Mouse (Mus musculus) stomach, embryonic 15.5 days (tissue): ENCODE measurements around the gene Zbtb46. TPM values are rescaled to one million over a fixed set of nuclear protein-coding genes. Genes with fewer than 3 reads are reported as not detected.

Experiments used
- ATAC-seq: fragments of 200-750 bp; cut with Nextera tagmentation; 2 replicates; pipeline ENCODE4 v1.8.0; 2017; ENCODE audit warnings: low read depth, moderate number of reproducible peaks, moderate TSS enrichment; ENCODE audit not compliant: insufficient read depth, low FRiP score
- H3K27ac ChIP-seq: fragments of 300-500 bp; sonication (generic); 2 replicates; pipeline ENCODE4 v1.5.1; 2015; ENCODE audit warnings: mild to moderate bottlenecking, inconsistent platforms
- H3K27me3 ChIP-seq: fragments of 300-500 bp; sonication (generic); replicated peaks from 2 replicates; pipeline ENCODE4 v1.6.1; 2015; ENCODE audit warnings: inconsistent platforms
- H3K36me3 ChIP-seq: fragments of 300-500 bp; sonication (generic); 2 replicates; pipeline ENCODE4 v1.6.1; 2015; ENCODE audit warnings: inconsistent platforms
- H3K4me1 ChIP-seq: fragments of 300-500 bp; sonication (generic); 2 replicates; pipeline ENCODE4 v1.6.1; 2015; ENCODE audit warnings: inconsistent platforms
- H3K4me2 ChIP-seq: fragments of 300-500 bp; sonication (generic); 2 replicates; pipeline ENCODE4 v1.6.1; 2015; ENCODE audit warnings: mild to moderate bottlenecking, inconsistent platforms
- H3K4me3 ChIP-seq: fragments of 300-500 bp; sonication (generic); replicated peaks from 2 replicates; pipeline ENCODE4 v1.5.1; 2015; ENCODE audit warnings: inconsistent platforms
- H3K9ac ChIP-seq: fragments of 300-500 bp; sonication (generic); 2 replicates; pipeline ENCODE4 v1.6.1; 2015; ENCODE audit warnings: inconsistent platforms
- H3K9me3 ChIP-seq: fragments of 300-500 bp; sonication (generic); 2 replicates; pipeline ENCODE4 v1.6.1; 2016; ENCODE audit warnings: inconsistent platforms
- WGBS: fragments of 180-500 bp; shearing (Covaris S2); methylation state at CpG from one replicate; pipeline ENCODE4 v1.1.7; 2015; 5-methylcytosine and 5-hydroxymethylcytosine counted together
- polyA plus RNA-seq: library from polyadenylated mRNA; unstranded; fragments of >200 nt; fragmentation: Nextera tagmentation; extraction: Ambion mirVana; gene quantifications from 2 replicates; pipeline ENCODE4 v1.2.1, GENCODE M21; 2015

Zbtb46 gene
- polyA plus RNA-seq, 1 experiment from 2014 or later = 10.0 TPM

- H3K4me1 ChIP-seq = no peaks in the 10 kb centered on the region
- 71% methylated on average over 2 of the region's 2 CpGs for WGBS
- H3K4me2 ChIP-seq = no peak overlapping the region
- no peaks in the 10 kb centered on the region for H3K36me3 ChIP-seq
- no peaks in the 10 kb centered on the region for H3K9me3 ChIP-seq
- H3K27ac ChIP-seq = no peak overlapping the region
- ATAC-seq = no peak
- no peaks in the 10 kb centered on the region for H3K27me3 ChIP-seq
- no peak overlapping the region for H3K4me3 ChIP-seq
- H3K9ac ChIP-seq = no peak overlapping the region
Measured at GRCm38 (mm10) chr2:181391541-181391940, 67.7 kb downstream of the Zbtb46 start.

- Histone ChIP-seq H3K36me3 (no peaks in the 10 kb centered on the region), H3K9ac (no peak overlapping the region), H3K4me1 (no peaks in the 10 kb centered on the region), H3K4me2 (no peak overlapping the region), H3K4me3 (no peak overlapping the region), H3K9me3 (no peaks in the 10 kb centered on the region), H3K27ac (no peak overlapping the region), H3K27me3 (no peaks in the 10 kb centered on the region)
- WGBS = 87% methylated on average over 15 of the region's 15 CpGs
- no peak for ATAC-seq
Measured at GRCm38 (mm10) chr2:181391022-181391421, 68.2 kb downstream of the Zbtb46 start.

GRCm38 (mm10) chr2:181390136-181390870 is 68.9 kb downstream of the Zbtb46 start:
- no peaks in the 10 kb centered on the region for H3K4me1 ChIP-seq
- no peaks in the 10 kb centered on the region for H3K36me3 ChIP-seq
- no peak overlapping the region for H3K9ac ChIP-seq
- H3K27me3 ChIP-seq = no peaks in the 10 kb centered on the region
- no peak overlapping the region for H3K27ac ChIP-seq
- ATAC-seq = no peak
- 68% methylated on average over 4 of the region's 4 CpGs for WGBS
- no peak overlapping the region for H3K4me3 ChIP-seq
- H3K9me3 ChIP-seq = no peaks in the 10 kb centered on the region
- no peak overlapping the region for H3K4me2 ChIP-seq

- Histone ChIP-seq H3K27me3 (no peaks in the 10 kb centered on the region), H3K27ac (no peak overlapping the region), H3K4me3 (no peak overlapping the region), H3K4me2 (no peak overlapping the region), H3K36me3 (peaks cover 6% of the 10 kb centered on the region; the same call in 1 of the 2 replicates), H3K9me3 (no peaks in the 10 kb centered on the region), H3K4me1 (peaks cover 3% of the 10 kb centered on the region; the same call in 1 of the 2 replicates), H3K9ac (no peak overlapping the region)
- 60% methylated on average over 3 of the region's 4 CpGs for WGBS
- no peak for ATAC-seq
Measured at GRCm38 (mm10) chr2:181386663-181387210, 72.5 kb downstream of the Zbtb46 start.

- ATAC-seq = no peak
- WGBS = 62% methylated on average over 3 of the region's 3 CpGs
Measured at GRCm38 (mm10) chr2:181385885-181386284, 73.3 kb downstream of the Zbtb46 start.

GRCm38 (mm10) chr2:181384919-181385391 is 74.3 kb downstream of the Zbtb46 start:
- H3K4me1 ChIP-seq = peaks cover 3% of the 10 kb centered on the region; the same call in 1 of the 2 replicates
- no peaks in the 10 kb centered on the region for H3K27me3 ChIP-seq
- no peaks in the 10 kb centered on the region for H3K9me3 ChIP-seq
- 0 out of 2 replicates have a peak overlapping the region, but pooled peaks have one; percentile 26 for H3K27ac ChIP-seq
- no peak overlapping the region for H3K4me2 ChIP-seq
- H3K4me3 ChIP-seq = no peak overlapping the region
- 74% methylated on average over 4 of the region's 4 CpGs for WGBS
- H3K9ac ChIP-seq = no peak overlapping the region
- peaks cover 20% of the 10 kb centered on the region for H3K36me3 ChIP-seq
- peak; percentile 45; the same call in 1 of the 2 replicates for ATAC-seq

More at GRCm38 (mm10) chr2:181385885-181386284, 73.3 kb downstream of the Zbtb46 start:
- H3K4me2 ChIP-seq = no peak overlapping the region
- H3K4me1 ChIP-seq = peaks cover 3% of the 10 kb centered on the region; the same call in 1 of the 2 replicates
- no peak overlapping the region for H3K27ac ChIP-seq
- H3K4me3 ChIP-seq = no peak overlapping the region
- no peaks in the 10 kb centered on the region for H3K9me3 ChIP-seq
- H3K27me3 ChIP-seq = no peaks in the 10 kb centered on the region
- peaks cover 10% of the 10 kb centered on the region for H3K36me3 ChIP-seq
- H3K9ac ChIP-seq = no peak overlapping the region

- Histone ChIP-seq H3K9me3 (no peaks in the 10 kb centered on the region), H3K4me2 (no peak overlapping the region), H3K27ac (no peak overlapping the region), H3K36me3 (peaks cover 24% of the 10 kb centered on the region), H3K4me1 (peaks cover 3% of the 10 kb centered on the region; the same call in 1 of the 2 replicates), H3K9ac (no peak overlapping the region), H3K27me3 (no peaks in the 10 kb centered on the region), H3K4me3 (no peak overlapping the region)
- ATAC-seq = 0 out of 2 replicates have a peak, but pooled peaks have one; percentile 16
- WGBS = 72% methylated on average over 7 of the region's 7 CpGs
Measured at GRCm38 (mm10) chr2:181384463-181384862, 74.8 kb downstream of the Zbtb46 start.

GRCm38 (mm10) chr2:181381631-181382306 is 77.5 kb downstream of the Zbtb46 start:
- ATAC-seq = no peak
- no peaks in the 10 kb centered on the region for H3K27me3 ChIP-seq
- H3K36me3 ChIP-seq = peaks cover 28% of the 10 kb centered on the region
- H3K4me1 ChIP-seq = peaks cover 3% of the 10 kb centered on the region; the same call in 1 of the 2 replicates
- H3K4me2 ChIP-seq = no peak overlapping the region
- no peak overlapping the region for H3K4me3 ChIP-seq
- WGBS = 90% methylated on average over 6 of the region's 6 CpGs
- H3K9me3 ChIP-seq = no peaks in the 10 kb centered on the region
- no peak overlapping the region for H3K9ac ChIP-seq
- H3K27ac ChIP-seq = no peak overlapping the region

- H3K9ac ChIP-seq = no peak overlapping the region
- H3K9me3 ChIP-seq = no peaks in the 10 kb centered on the region
- no peaks in the 10 kb centered on the region for H3K27me3 ChIP-seq
- H3K4me1 ChIP-seq = peaks cover 3% of the 10 kb centered on the region; the same call in 1 of the 2 replicates
- H3K36me3 ChIP-seq = peaks cover 28% of the 10 kb centered on the region
- ATAC-seq = no peak
- no peak overlapping the region for H3K4me2 ChIP-seq
- WGBS = 87% methylated on average over 5 of the region's 5 CpGs
- no peak overlapping the region for H3K27ac ChIP-seq
- no peak overlapping the region for H3K4me3 ChIP-seq
Measured at GRCm38 (mm10) chr2:181381107-181381506, 78.1 kb downstream of the Zbtb46 start.

GRCm38 (mm10) chr2:181380251-181380650 is 79.0 kb downstream of the Zbtb46 start:
- no peak overlapping the region for H3K9ac ChIP-seq
- H3K4me1 ChIP-seq = peaks cover 3% of the 10 kb centered on the region; the same call in 1 of the 2 replicates
- no peak overlapping the region for H3K4me3 ChIP-seq
- peaks cover 28% of the 10 kb centered on the region for H3K36me3 ChIP-seq
- 86% methylated on average over 5 of the region's 5 CpGs for WGBS
- no peak overlapping the region for H3K4me2 ChIP-seq
- ATAC-seq = no peak
- H3K27me3 ChIP-seq = no peaks in the 10 kb centered on the region
- no peak overlapping the region for H3K27ac ChIP-seq
- no peaks in the 10 kb centered on the region for H3K9me3 ChIP-seq

- Histone ChIP-seq H3K27ac (no peak within 1 kb of the TSS), H3K4me2 (no peak within 1 kb of the TSS), H3K4me1 (no peaks in the 10 kb centered on the region), H3K9ac (no peak within 1 kb of the TSS), H3K36me3 (peaks cover 28% of the 10 kb centered on the region), H3K4me3 (no peak within 1 kb of the TSS), H3K9me3 (no peaks in the 10 kb centered on the region), H3K27me3 (no peaks in the 10 kb centered on the region)
- WGBS = 89% methylated on average over 12 of the region's 12 CpGs
- ATAC-seq = no peak
Measured at GRCm38 (mm10) chr2:181379778-181380177, 79.4 kb downstream of the Zbtb46 start, which contains the start of gene Lime1. Gene Lime1 (plus strand): TSS chr2:181380078.

- H3K4me1 ChIP-seq = no peaks in the 10 kb centered on the region
- no peak overlapping the region for H3K9ac ChIP-seq
- no peaks in the 10 kb centered on the region for H3K27me3 ChIP-seq
- no peaks in the 10 kb centered on the region for H3K9me3 ChIP-seq
- no peak overlapping the region for H3K4me3 ChIP-seq
- WGBS = 89% methylated on average over 5 of the region's 5 CpGs
- H3K4me2 ChIP-seq = no peak overlapping the region
- no peak overlapping the region for H3K27ac ChIP-seq
- peaks cover 28% of the 10 kb centered on the region for H3K36me3 ChIP-seq
- ATAC-seq = no peak
Measured at GRCm38 (mm10) chr2:181378701-181379100, 80.5 kb downstream of the Zbtb46 start.
